Mouse (Mus musculus): ENCODE measurements at regions not wholly inside any gene's neighbourhood (a gene's known extent, or its start where the extent isn't known, plus 50 kb on each side); places are given as distances from the start of the nearest gene placed in this dataset.

DNA sequence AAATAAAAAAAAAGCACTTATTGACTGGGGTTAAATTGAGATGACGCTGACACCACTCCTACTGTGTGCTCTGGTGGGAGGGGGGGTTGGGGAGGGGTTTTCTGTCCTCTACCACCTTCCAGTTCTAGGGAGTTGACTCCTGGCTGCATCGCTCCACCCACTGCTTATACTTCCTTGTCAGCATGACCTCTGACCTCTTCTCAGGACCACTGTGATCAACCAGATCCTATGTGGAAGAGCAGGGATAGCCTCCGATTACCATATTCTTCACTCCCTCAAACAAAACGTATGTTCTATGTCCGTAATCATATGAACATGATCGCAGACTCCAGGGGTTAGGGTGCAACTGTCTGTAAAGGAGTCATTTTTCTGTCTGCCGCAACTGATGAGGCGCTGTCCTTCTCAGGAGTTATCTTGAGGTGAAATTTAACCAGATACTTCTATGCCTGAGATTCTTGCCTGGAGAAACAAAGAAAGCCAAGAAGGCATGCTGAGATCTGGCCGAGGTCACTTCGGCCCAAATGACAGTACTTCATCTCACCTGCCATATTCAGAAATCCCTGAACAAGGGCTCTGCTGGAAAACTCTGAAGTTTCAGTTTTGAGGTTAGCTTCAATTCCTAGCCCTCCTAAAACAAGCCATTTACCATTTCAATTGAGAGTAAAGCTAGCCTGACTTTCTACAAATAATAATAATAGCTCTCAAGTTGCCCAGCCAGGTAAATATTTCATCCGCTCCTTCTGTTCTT lies 160.3 kb upstream of the Tll1 start:
- H3K9me3 ChIP-seq (ENCODE audit: control insufficient read depth, low read length): no peaks in the 10 kb centered on the region
- no peaks in the 10 kb centered on the region for H3K36me3 ChIP-seq (ENCODE audit: control insufficient read depth, insufficient read depth, low read length)
- H3K4me3 ChIP-seq (replicated peaks; ENCODE audit: low read length): no peak overlapping the region
- ATAC-seq (ENCODE audit: low FRiP score, low read depth): no peak
- H3K27me3 ChIP-seq (ENCODE audit: control insufficient read depth, insufficient read depth, low read length): no peaks in the 10 kb centered on the region
- 86% methylated on average over 11 of the region's 11 CpGs for WGBS
- no peak for DNase-seq (ENCODE audit: low spot score)
- H3K4me2 ChIP-seq (replicated peaks; ENCODE audit: low read depth, low read length, severe bottlenecking): no peak overlapping the region
- peaks cover 3% of the 10 kb centered on the region for H3K4me1 ChIP-seq (ENCODE audit: control insufficient read depth, insufficient read depth, low read length)
- no peak overlapping the region for H3K9ac ChIP-seq (ENCODE audit: low read depth, low read length, severe bottlenecking)
- no peak overlapping the region for H3K27ac ChIP-seq (replicated peaks; ENCODE audit: low read depth, low read length)
- no peak for TF ChIP-seq POLR2A (IDR thresholded peaks at IDR 0.05; ENCODE audit: borderline replicate concordance, extremely low read depth, insufficient read depth, insufficient read length)

DNA sequence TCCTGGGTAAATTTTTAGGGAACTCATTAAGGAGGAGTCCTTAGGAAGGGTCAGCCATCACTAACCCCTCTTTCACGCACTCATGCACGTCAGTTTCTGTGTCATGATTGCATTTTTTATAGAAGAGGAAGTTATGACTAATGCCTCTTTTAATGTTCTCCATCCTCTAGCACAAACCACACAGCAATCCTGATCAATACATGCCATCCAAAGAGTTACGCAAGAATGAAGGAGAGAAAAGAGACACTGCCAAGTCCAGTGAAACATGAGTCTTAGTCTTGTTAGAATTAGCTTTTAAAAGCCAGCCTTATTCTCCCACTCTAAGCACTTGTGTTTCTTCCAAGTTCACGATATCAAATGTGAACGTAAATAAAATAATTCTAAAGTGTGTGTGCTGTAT lies 151.0 kb upstream of the Tll1 start:
- H3K4me1 ChIP-seq (ENCODE audit: control insufficient read depth, insufficient read depth, low read length): no peaks in the 10 kb centered on the region
- no peaks in the 10 kb centered on the region for H3K9me3 ChIP-seq (ENCODE audit: control insufficient read depth, low read length)
- DNase-seq (ENCODE audit: low spot score) (no peak), ATAC-seq (ENCODE audit: low FRiP score, low read depth) (no peak)
- no peak overlapping the region for H3K27ac ChIP-seq (replicated peaks; ENCODE audit: low read depth, low read length)
- TF ChIP-seq POLR2A (IDR thresholded peaks at IDR 0.05; ENCODE audit: borderline replicate concordance, extremely low read depth, insufficient read depth, insufficient read length): no peak
- H3K4me3 ChIP-seq (replicated peaks; ENCODE audit: low read length): no peak overlapping the region
- no peak overlapping the region for H3K9ac ChIP-seq (ENCODE audit: low read depth, low read length, severe bottlenecking)
- no peak overlapping the region for H3K4me2 ChIP-seq (replicated peaks; ENCODE audit: low read depth, low read length, severe bottlenecking)
- H3K36me3 ChIP-seq (ENCODE audit: control insufficient read depth, insufficient read depth, low read length): no peaks in the 10 kb centered on the region
- no peaks in the 10 kb centered on the region for H3K27me3 ChIP-seq (ENCODE audit: control insufficient read depth, insufficient read depth, low read length)
- WGBS: 80% methylated on average over 5 of the region's 5 CpGs

DNA sequence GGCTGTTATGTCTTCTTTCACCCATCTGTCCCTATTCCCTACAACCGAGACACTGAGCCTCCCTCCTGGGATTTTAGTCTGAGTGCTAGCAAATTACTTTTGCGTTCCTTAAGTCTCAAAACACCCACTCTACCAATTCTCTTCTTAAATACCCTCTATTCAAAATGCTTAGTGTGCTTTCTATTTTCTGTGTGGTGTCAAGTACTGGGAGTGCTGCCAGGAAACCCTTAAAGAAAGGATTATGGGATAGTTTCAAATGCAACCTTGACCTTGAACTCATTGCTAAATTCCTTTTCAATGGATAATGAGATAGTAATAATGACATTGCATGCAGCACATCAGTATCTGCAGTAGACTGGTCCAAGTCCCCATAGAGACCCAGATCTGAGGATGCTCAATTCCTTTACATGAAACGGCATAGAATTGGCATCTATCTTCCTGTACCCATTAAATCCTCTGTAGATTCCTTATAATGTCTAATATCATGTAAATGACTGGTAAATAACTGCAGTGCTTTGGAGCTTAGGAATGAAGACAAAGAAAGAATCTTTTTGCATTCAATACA lies 142.1 kb upstream of the Tll1 start:
- no peaks in the 10 kb centered on the region for H3K9me3 ChIP-seq (ENCODE audit: control insufficient read depth, low read length)
- 68% methylated on average over 3 of the region's 3 CpGs for WGBS
- DNase-seq (ENCODE audit: low spot score) (no peak), ATAC-seq (ENCODE audit: low FRiP score, low read depth) (no peak)
- no peaks in the 10 kb centered on the region for H3K4me1 ChIP-seq (ENCODE audit: control insufficient read depth, insufficient read depth, low read length)
- no peaks in the 10 kb centered on the region for H3K36me3 ChIP-seq (ENCODE audit: control insufficient read depth, insufficient read depth, low read length)
- H3K4me2 ChIP-seq (replicated peaks; ENCODE audit: low read depth, low read length, severe bottlenecking): no peak overlapping the region
- no peak overlapping the region for H3K9ac ChIP-seq (ENCODE audit: low read depth, low read length, severe bottlenecking)
- H3K27ac ChIP-seq (replicated peaks; ENCODE audit: low read depth, low read length): no peak overlapping the region
- no peaks in the 10 kb centered on the region for H3K27me3 ChIP-seq (ENCODE audit: control insufficient read depth, insufficient read depth, low read length)
- TF ChIP-seq POLR2A (IDR thresholded peaks at IDR 0.05; ENCODE audit: borderline replicate concordance, extremely low read depth, insufficient read depth, insufficient read length): no peak
- no peak overlapping the region for H3K4me3 ChIP-seq (replicated peaks; ENCODE audit: low read length)

DNA sequence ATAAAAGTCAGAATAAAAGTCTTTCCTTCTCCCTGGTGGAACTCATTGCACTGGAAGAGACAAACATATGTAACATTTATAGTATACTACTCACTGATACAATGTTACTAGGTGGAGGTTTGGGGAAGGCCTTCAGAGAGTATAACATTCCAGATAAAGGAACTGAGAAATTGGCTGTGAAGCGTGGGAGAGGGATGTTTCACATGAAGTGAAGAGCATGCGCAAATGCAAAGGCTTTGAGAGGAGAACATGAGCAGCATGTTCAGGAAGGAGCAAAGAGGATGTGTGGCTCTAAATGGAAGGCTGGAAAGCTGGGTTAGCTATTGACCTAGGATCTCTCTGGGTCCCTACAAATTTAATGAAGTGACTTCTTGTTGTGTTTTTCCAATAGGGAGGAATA lies 141.4 kb upstream of the Tll1 start:
- Histone ChIP-seq H3K4me3 (replicated peaks; ENCODE audit: low read length) (no peak overlapping the region), H3K27me3 (ENCODE audit: control insufficient read depth, insufficient read depth, low read length) (no peaks in the 10 kb centered on the region), H3K4me1 (ENCODE audit: control insufficient read depth, insufficient read depth, low read length) (no peaks in the 10 kb centered on the region), H3K9me3 (ENCODE audit: control insufficient read depth, low read length) (no peaks in the 10 kb centered on the region), H3K36me3 (ENCODE audit: control insufficient read depth, insufficient read depth, low read length) (no peaks in the 10 kb centered on the region), H3K4me2 (replicated peaks; ENCODE audit: low read depth, low read length, severe bottlenecking) (no peak overlapping the region), H3K9ac (ENCODE audit: low read depth, low read length, severe bottlenecking) (no peak overlapping the region), H3K27ac (replicated peaks; ENCODE audit: low read depth, low read length) (no peak overlapping the region)
- TF ChIP-seq POLR2A (IDR thresholded peaks at IDR 0.05; ENCODE audit: borderline replicate concordance, extremely low read depth, insufficient read depth, insufficient read length): no peak
- ATAC-seq (ENCODE audit: low FRiP score, low read depth) (no peak), DNase-seq (ENCODE audit: low spot score) (no peak)
- WGBS: 70% methylated on average over 2 of the region's 2 CpGs

DNA sequence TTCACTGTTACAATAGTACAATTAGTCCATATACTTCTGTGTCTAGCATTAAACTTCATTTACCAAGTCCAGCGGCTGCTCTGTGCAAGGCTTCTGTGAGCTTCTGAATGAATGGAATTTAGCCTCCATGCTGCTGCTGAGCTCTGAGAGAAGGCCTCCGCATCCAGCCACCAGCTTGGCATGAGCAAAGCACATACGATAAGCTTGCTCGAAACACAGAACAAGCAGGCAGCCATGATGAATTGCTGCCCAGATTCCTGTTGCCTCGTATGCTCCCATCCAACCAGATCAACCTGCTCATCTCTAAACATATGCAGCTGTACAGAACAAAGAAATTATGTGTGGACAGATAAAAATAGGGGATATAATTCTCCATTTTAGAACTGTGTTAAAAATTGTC lies 140.4 kb upstream of the Tll1 start:
- Histone ChIP-seq H3K36me3 (ENCODE audit: control insufficient read depth, insufficient read depth, low read length) (no peaks in the 10 kb centered on the region), H3K4me1 (ENCODE audit: control insufficient read depth, insufficient read depth, low read length) (no peaks in the 10 kb centered on the region), H3K9ac (ENCODE audit: low read depth, low read length, severe bottlenecking) (no peak overlapping the region), H3K27me3 (ENCODE audit: control insufficient read depth, insufficient read depth, low read length) (no peaks in the 10 kb centered on the region), H3K27ac (replicated peaks; ENCODE audit: low read depth, low read length) (no peak overlapping the region), H3K4me3 (replicated peaks; ENCODE audit: low read length) (no peak overlapping the region), H3K9me3 (ENCODE audit: control insufficient read depth, low read length) (no peaks in the 10 kb centered on the region), H3K4me2 (replicated peaks; ENCODE audit: low read depth, low read length, severe bottlenecking) (no peak overlapping the region)
- WGBS: 65% methylated on average over 5 of the region's 5 CpGs
- TF ChIP-seq POLR2A (IDR thresholded peaks at IDR 0.05; ENCODE audit: borderline replicate concordance, extremely low read depth, insufficient read depth, insufficient read length): no peak
- ATAC-seq (ENCODE audit: low FRiP score, low read depth) (no peak), DNase-seq (ENCODE audit: low spot score) (no peak)
